Mouse (Mus musculus) gastrocnemius, postnatal 4 days (tissue): ENCODE results near the gene Prkag2. TPM values are rescaled to one million over a fixed set of nuclear protein-coding genes. Genes with fewer than 3 reads are reported as not detected.
A peak's percentile ranks its signal among the peaks of the same experiment; 100 is the strongest.
"Not testable (repeated sequence)": the region's sequence is repeated elsewhere in the genome, so short reads cannot be mapped to it uniquely, and the experiment has no call there.

Experiments used
- DNase-seq, 2 experiments: peaks; one replicate each; pipeline ENCODE4 v3.0.0; 2021 to 2022; ENCODE audit warnings: low spot score in 2 of 2, mixed read lengths in 2 of 2
- total RNA-seq, 2 experiments: library from RNA; stranded (reverse); gene quantifications; 2 replicates each; pipeline ENCODE4 v1.2.3; 2021

Prkag2 gene
- total RNA-seq, 2 experiments from 2014 or later, result 19.7 to 23.8 TPM

DNA sequence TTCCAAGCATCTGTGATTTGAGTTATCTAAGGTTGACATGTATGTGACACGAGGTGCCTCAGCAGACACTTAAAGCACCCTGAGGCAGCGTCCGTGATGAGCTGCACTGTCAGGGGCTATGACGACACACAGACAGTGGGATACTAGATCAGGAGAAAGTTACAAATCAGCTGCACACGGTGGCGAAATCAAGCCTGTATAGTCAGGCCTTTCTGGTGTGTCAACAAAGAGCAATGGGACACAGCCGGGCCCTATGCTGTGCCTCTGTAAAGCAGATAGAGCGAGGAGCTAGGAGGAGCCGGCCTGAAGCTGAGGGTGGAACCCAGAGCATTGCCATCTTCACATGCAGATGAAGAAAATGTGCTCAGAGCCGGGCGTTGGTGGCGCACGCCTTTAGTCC, 12.3 kb downstream of the Prkag2 start:
- DNase-seq, result no peak

DNA sequence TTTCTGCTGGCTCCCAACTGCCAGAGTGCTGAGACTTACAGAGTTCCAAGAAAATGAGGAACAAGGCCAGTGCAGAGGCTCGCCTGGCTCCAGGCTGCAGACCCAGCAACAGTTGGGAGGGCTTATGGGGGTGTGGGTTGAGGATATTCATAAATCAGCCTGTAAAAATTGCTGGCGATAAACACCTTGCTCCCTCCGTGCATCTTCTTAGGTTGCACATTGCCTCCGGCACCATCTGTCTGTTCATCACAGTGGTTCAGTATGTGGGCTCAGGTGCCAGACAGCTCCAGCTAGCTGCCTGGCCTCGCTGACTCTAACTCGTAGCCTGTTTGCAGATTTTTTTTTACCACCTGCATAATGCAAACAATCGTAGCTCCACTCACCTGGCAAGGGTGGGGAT, 13.4 kb downstream of the Prkag2 start:
- DNase-seq, result no peak

DNA sequence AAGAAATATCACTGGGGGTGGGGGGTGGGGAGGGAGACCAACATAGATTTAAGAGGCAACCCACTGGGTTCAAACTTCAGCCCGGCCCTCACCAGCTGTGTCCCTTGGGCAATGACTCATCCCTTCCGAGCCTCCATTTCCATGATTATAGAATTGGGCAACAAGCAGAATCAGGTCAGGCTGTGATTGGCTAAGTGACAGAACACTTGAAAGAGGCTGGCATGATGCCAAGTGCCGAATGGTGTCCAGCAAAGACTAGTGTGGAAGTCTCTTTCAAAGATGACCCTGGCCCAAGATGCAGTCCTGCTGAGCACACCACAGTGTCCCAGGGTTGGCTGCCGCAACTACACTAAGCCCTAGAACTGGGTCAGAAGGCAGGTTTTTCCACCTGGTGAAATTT, 14.2 kb downstream of the Prkag2 start:
- peak in 1 of 2 experiments; percentile 57 for DNase-seq

DNA sequence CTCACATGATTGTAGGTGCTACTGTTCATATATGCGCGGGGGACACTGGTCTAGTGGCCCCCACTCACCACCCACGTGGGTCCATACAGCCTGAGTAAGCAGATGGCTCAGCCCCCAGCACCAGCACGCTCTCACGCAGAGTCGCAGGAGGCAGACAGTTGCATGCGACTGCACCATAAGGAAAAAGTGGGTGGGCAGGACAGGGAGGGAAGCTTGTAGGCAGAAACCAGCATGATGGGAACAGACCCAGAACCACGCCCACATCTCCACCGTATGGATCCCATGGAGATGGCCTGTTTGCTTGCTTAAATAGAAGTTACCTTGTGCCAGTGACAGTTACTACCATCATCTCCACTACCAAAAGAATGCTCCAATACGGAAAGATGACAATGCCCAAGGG, 15.3 kb downstream of the Prkag2 start:
- no peak for DNase-seq

DNA sequence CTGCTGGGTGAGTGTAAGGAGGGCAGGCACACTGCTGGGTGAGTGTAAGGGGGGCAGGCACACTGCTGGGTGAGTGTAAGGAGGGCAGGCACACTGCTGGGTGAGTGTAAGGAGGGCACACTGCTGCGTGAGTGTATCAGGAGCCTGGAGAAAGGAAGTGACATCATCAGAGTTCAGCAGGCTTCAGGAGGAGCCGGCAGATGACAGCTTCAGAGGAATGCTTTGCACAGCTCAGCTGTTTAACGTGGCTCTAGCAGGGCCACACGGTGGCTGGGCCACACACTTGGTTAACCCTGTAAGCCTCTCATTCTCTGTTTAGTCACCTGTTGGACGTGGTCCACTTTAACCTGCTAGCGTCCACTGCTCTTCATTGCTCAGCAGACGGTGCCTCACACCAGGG, 16.6 kb downstream of the Prkag2 start:
- DNase-seq, result no peak

DNA sequence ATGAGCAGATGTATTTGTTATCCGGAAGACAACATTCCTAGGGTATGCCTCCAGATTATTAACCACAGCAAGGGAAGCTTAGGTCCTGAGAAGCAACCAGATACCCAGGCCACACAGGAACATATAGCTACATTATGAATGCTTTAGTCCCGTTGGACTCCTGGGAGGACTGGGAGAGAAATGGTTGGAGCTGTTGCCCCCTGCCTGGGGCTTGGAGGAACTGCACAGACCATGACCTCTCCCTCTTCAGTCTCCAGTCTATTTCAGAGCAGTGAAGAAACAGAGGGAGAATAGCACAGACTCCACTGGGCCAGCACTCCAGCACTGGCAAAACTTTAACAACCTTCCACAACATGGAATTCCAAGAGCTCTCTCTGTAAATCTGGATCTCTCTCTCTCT, 17.9 kb downstream of the Prkag2 start:
- DNase-seq, result peak in 1 of 2 experiments; percentile 42

DNA sequence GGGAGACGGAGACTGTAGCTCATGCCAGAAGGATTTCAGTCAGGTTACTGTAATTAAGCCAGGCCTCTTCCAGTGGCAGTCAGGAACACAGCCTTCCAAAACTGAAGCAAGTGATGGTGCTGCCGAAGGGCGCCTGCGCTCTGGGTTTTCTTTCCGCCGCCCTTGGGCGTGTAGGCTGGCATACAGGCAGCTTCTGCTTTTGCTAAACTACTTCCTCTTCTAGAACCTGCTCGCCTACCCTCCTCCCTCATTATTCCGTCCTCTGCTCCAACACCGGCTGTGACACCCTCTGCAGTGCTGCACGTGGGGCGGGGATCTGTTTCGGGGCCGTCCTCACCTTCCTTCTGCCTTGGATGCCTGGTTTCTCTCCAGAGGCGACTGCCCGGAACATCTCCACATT, 18.9 kb downstream of the Prkag2 start:
- DNase-seq, result no peak

DNA sequence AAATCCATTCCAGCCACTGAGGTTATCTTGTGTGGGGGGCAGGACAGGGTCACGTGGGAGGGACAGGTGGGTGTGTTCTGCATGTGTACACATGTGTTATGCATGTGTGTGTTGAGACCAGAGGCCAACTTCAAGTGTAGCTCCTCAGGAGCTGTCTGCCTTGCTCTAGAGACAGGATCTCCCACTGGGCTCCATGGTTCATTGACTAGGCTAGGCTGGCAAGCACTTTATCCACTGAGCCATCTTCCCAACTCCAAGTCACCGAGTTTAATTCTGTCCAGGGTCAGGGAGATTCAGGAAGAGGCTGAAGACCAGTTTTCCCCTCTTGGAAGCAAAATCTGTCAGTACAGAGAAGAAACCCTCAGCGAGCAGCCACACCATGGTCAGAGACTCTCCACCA, 19.4 kb downstream of the Prkag2 start:
- DNase-seq, result no peak

DNA sequence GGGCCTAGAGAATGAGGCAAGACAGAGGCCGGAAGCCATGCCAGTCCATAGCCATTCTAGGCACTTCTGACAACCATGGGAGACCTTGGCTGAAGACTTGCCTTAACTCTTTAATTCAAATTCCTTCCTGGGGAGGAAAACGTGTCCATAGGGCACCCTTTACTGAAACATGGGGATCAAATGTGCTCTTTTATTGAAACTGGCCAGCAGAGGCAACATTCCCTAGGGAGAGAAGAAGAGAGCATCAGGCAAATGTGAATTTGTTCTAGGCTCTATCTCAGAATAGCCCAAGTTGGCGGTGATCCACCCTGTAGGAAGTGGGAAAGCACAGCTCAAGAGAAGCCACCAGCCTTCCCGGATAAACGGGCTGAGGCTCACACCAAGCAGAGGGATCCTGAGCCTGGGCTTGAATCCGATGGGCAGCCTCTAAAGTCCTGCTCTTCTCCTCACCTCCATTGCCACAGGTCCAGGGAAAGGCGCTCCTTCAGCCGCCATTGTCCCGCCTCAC, 19.9 kb downstream of the Prkag2 start:
- no peak for DNase-seq

DNA sequence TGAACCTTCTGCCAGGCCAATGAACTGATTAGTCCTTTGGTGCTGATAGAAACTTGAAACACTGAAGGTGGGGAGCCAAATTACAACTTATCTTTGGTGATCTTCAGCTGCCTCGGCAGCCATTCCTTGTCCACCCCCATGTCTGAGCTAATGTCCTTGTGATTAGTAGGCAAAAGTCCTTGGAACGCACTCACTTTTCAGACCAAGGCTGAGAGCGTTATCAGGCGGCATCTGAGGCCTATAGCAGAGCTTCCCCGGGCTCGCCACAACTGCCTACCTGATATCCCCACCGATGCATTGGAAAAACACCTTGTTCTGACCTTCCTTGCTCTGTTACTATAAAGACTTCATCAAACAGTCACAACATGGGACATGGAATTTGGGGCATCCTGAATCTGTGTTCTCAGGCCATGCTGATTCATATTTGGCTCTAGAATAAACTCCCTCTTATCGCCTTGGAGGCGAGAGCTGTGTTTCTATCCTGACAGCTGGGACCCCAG, 20.6 kb downstream of the Prkag2 start:
- DNase-seq, result no peak

DNA sequence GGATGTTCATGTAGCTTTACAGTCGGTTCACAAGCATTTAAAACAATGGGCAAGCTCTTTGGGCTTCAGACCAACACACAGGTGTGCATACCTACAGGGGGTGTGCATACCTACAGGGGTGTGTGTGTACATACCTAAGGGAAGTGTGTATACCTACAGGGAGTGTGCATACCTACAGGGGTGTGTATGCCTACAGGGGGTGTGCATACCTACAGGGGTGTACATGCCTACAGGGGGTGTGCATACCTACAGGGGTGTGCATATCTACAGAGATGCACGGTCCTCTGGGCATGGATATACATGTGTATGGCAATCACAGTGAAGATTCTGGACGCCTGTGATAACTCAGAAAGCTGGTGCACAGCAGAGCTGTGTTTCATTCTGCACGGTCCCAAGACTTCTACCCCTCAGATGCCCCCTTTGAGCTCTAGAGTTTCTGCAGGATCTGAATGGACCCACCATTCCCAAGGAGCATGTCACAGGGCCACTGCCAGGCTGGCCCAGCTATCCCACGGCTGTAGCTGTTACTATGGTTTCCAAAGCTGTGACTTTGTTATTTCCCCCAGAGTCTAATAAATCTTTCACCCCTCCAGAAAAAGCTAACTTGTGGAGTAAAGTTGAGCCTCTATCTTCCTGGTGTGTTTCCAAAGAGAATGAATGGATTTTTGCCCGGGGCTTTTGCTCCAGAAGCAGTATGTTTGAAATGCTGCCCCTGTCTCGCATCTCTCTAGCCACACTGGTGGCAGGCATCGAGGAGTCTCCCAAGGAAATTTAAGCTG, 22.4 kb downstream of the Prkag2 start:
- DNase-seq, result no peak

DNA sequence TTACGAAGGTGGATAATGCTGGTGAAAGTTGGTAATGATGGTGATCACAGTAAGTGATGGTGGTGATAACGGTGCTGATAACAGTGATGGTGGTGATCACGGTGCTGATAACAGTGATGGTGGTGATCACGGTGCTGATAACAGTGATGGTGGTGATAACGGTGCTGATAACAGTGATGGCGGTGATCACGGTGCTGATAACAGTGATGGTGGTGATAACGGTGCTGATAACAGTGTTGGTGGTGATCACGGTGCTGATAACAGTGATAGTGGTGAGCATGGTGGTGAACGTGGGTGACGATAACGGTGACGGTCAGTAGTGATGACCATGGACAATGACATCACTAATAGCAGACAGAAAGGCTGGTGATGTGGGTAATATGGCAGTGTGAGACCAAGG, 23.2 kb downstream of the Prkag2 start:
- not testable (repeated sequence) for DNase-seq

DNA sequence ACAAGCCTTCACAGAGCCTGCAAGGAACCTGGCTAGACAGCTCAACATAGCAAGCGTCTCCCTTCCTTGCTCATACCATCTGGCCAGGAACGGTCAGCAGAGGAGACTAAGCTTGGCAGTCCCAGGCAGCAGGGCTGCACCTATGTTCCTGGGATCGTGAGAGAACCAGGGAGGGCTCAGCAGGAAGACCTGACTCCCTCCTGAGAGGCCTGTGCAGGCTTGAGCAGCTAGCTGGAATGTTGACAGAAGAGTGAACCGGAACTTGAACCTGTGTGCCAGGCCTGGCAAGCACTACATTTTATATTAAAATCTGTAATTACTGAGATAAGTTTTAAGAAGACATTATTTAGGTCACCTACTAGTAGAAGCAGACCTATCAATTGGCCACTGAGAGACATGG, 24.8 kb downstream of the Prkag2 start:
- no peak for DNase-seq

DNA sequence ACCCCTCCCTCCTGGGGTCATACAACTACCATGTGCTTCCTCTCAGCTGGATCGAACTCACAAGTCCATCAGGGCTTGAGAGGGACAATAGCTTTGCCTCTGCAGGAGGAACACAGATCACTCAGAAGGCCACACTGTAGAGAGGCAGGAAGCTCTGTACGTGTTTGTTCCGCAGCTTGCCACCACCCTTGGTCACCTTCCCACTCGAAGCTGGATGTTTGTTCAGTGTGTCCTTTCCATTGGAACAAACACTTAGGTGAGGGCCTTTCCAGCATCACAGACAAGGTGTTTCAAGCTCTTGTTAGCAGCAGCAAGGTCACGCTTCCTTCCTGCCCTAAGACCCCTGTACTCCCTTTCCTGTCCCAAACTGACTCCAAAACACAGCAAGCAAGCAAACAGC, 30.6 kb downstream of the Prkag2 start:
- DNase-seq, result no peak

DNA sequence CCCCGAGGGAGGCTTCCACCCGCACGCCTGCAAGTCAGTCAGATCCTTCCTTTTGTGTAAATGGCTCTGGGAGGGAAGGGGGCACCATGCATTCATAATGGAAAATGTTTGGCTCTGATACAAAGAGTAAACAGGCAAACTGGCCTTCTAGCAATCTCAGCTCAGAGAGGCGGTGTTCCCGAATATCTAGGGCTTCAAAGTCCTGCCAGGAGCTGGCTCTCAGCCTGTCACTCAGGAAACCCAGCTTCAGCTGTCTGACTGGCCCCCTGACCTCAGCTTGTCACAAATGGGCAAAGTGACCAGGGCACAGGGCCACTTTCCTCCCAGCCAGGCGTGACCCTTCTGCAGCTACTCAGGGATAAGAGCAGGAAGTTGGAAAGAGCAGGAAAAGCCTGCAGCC, 33.3 kb downstream of the Prkag2 start:
- peak in 1 of 2 experiments; percentile 59 for DNase-seq

DNA sequence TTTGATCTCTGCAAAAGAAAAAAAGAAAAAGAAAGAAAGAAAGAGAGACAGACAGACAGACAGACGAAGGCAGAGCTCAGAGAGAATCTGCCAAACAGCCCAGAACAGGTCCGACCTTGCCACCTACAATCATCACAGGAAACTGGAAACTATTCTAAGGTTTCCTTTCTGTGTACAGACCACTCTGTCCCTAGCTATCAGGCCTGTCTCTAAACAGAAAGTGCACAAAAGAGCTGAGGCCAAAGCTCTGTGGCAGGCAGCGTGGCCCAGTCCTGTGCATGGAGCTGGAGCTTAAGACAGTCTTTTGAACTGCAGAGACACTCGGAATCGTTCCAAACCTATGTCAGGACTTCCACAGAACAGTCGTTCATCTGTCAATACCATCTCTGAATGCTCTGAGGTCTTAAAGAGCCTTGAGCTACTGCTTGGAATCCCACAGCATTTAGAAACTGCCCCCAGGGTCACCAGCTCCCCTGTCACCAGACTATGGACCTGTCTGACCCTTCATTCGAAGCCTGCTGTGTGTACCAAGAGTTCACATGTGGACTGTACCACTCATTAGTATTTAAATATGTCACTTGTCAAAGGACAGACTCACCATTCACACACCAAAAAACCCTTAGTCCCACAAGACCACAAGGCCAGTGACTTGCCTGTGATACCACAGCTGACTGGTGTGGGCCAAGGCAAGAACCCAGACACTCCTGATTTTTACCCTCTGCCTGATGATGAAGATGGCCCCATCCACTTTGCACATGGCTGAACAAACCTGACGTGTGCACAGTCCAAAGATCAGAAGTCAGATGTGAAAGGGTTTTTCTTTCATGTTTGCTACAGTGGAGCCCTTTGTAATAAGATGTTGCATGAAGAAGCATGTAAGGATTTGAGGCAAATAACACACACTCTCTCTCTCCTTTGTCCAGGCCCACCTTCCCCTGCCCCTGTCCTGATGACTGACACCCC, 35.9 kb downstream of the Prkag2 start:
- DNase-seq, result no peak

DNA sequence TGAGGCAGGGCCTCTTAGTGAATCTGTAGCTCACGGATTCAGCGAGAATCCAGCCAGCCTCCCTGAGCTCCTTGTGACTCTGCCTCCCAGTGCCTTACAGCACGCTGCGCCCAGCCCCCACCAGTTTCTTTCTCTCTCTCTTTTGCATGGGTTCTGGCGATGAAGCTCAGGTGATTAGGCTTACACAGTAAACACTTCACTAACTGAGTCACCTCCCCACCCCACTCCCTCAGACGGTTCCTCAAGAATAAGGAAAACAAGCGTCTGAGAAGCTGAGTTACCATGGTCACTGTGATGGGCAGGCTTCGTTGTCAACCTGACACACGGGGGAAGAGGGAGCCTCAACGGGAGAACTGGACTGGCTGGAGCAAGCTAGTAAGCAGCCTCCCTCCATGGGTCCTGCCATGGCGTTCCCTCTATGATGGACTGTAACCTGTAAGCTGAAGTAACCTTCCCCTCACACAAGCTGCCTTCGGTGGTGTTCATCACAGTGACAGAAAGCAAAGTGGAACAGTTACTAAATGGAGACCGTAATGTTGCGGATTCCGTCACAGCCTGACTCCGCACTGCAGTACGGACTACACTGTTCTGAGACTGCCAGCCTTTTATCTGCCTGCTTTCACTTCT, 37.8 kb downstream of the Prkag2 start:
- no peak for DNase-seq

DNA sequence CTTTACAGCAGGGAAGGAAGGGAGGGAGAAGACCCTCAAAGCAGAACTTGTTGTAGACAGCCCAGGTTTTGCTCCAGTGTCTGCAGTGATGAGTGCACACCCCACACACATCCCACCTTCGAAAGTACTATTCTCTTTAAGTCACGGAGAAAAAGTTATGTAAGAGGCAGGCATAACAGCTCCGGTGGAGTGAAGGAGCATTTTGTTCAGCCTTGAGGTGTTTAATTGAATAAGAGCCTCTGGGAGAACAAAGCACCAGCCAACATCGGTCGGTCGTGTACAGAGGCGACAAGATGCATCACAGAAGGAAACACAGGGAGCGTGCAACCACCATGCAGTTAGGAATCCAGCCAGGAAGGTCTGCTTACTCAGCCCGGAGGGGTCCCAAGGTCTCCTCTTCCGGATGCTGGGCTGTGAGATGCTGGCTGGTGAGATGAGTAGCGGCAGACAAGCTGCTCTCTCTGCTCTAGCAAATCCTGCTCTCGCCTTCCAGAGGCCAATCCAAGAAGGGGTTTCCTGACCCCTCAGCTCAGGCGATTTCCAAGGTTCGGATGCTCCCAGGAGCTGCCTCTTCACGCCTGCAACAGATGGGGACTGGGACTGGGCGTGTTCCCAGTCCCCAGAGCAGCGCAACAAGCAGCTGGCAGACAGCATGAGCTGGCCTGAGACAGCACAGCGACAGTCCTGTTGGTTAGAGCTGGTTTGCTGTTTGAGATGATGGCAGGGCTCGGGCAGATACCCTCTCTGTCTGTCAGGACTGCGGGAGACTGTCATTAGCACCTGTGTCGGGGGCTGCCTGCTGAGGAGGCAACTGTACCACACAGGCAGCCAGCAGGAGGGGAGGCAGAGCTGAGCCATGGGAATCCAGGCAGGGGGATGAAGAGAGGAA, 41.3 kb downstream of the Prkag2 start:
- peak in 1 of 2 experiments; percentile 24 for DNase-seq

DNA sequence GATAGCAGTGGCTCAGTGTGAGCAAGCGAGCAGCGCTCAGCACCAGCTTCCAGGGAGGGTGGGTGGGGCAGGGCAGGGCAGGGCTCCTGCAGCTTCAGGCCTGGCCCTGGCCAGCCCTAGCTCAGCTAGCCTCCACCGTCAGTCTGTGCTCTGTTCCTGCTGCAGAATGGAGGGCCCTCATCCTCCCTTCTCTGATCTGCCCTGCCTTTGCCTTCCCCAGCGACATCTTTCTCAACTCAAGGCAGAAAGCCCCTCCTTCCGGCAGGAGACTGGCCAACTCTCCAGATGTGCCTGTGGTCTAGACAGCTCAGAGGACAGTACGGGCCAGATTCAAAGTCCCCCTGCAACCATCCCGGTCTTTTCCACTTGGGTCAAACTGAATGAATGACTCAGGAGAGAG, 42.0 kb downstream of the Prkag2 start:
- peak in 1 of 2 experiments; percentile 43 for DNase-seq

DNA sequence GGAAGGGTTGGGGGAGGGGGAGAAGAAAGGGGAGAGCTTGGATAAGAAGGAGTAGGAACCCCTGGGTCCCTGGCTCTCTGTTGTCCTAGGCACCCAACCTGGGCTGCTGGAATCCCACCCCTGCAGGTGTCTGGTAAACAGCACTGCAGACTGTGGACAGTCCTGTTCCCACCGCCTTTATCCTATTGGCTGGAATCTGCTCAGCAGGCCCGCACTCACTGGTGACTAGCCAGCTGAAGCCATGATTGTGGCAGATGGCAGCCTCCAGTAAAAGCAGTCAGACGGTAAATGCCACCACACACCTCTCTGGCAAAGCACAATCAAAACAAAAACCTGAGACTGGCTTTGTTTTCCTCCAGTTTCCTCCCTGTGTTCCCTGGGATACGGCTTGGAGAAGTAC, 45.2 kb downstream of the Prkag2 start:
- no peak for DNase-seq
